Mouse (Mus musculus) spleen, adult 2 months (tissue): ENCODE data around the gene Irx3. TPM values are rescaled to one million over a fixed set of nuclear protein-coding genes. Genes with fewer than 3 reads are reported as not detected.

ENCODE experiments used
- DNase-seq, 2 experiments: peaks; one replicate each; pipeline versions ENCODE4 v3.0.0 to v3.0.0-alpha.2; 2012 to 2021; ENCODE audit warnings: low spot score in 2 of 2, low read depth in 1 of 2
- H3K27ac ChIP-seq: fragments of 200-500 bp; 2 replicates; pipeline ENCODE4 v1.5.1; 2012; ENCODE audit warnings: low read length, inconsistent platforms; ENCODE audit not compliant: insufficient read depth
- H3K27me3 ChIP-seq: fragments of 200-500 bp; 2 replicates; pipeline ENCODE4 v1.6.1; 2012; ENCODE audit warnings: mild to moderate bottlenecking, moderate library complexity, low read length, inconsistent platforms; ENCODE audit not compliant: control insufficient read depth, insufficient read depth
- H3K36me3 ChIP-seq: fragments of 200-500 bp; 2 replicates; pipeline ENCODE4 v1.6.1; 2012; ENCODE audit warnings: mild to moderate bottlenecking, low read length, inconsistent platforms; ENCODE audit not compliant: control insufficient read depth, insufficient read depth
- H3K4me1 ChIP-seq: fragments of 200-500 bp; 2 replicates; pipeline ENCODE4 v1.6.1; 2011; ENCODE audit warnings: inconsistent platforms; ENCODE audit not compliant: control insufficient read depth, insufficient read depth, insufficient read length
- H3K4me3 ChIP-seq: fragments of 200-500 bp; 2 replicates; pipeline ENCODE4 v1.5.1; 2011; ENCODE audit warnings: mild to moderate bottlenecking, inconsistent platforms; ENCODE audit not compliant: insufficient read depth, insufficient read length; ENCODE audit errors: extremely low read depth
- CTCF ChIP-seq: fragments of 200-500 bp; IDR thresholded peaks from 2 replicates; pipeline ENCODE4 v1.5.1; 2011; ENCODE audit warnings: mild to moderate bottlenecking, inconsistent platforms; ENCODE audit not compliant: insufficient read depth, insufficient read length, insufficient replicate concordance; ENCODE audit errors: extremely low read depth
- POLR2A ChIP-seq: fragments of 200-500 bp; IDR thresholded peaks from 2 replicates; pipeline ENCODE4 v1.6.1; 2011; ENCODE audit warnings: low read depth, low read length, inconsistent platforms
- WGBS: fragments of 180-500 bp; shearing (Covaris S2); methylation state at CpG from one replicate; pipeline ENCODE4 v1.1.7; 2018; 5-methylcytosine and 5-hydroxymethylcytosine counted together
- polyA plus RNA-seq: library from polyadenylated mRNA; depleted of rRNA; stranded (reverse); fragments of >200 nt; gene quantifications from 2 replicates; pipeline ENCODE4 v1.2.3, GENCODE M21; 2012

Gene Irx3
- polyA plus RNA-seq, 1 experiment = 0.15 TPM

- H3K4me3 ChIP-seq = no peak overlapping the region
- H3K4me1 ChIP-seq = no peaks in the 10 kb centered on the region; the same call in 1 of the 2 replicates
- no peak overlapping the region for H3K27ac ChIP-seq
- no peak for DNase-seq
- TF ChIP-seq CTCF (no peak), POLR2A (no peak)
- H3K36me3 ChIP-seq = no peaks in the 10 kb centered on the region
- peaks cover 46% of the 10 kb centered on the region for H3K27me3 ChIP-seq
- 10% methylated on average over 29 of the region's 29 CpGs for WGBS
Measured at GRCm38 (mm10) chr8:91802401-91803322, 795 bp upstream of the Irx3 start.

DNA sequence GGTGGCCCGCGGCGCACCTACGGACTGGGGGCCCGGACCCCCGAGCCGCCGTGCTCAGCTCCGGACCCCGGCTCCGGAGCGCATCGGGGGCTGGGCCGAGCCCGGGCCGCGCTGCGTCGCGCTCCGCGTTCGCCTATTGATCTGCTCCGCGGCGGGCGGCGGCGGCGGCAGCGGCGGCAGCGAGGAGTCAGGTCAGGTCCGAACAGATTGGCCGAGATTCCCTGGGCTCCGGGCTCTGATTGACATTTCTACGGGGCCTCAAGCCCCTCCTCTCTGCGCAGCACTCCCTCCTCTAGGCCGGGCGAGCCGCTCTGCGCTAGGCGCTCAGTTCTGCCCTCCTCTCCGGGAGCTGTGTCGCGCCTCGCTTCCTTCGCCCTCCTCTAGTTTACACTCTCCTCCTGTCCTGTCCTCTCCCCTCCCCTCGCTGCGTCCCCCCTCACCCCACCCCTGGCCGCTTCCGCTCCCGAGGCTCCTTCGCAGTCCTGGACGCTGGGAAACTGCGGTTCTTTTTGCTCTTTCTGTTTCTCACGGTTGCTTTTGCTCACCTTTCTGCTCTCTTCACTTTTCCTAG is 541 bp downstream of the Irx3 start:
- WGBS = 2% methylated on average over 50 of the region's 57 CpGs
- DNase-seq = no peak
- no peak for TF ChIP-seq CTCF
- no peak for TF ChIP-seq POLR2A
- no peak overlapping the region for H3K27ac ChIP-seq
- H3K36me3 ChIP-seq = no peaks in the 10 kb centered on the region
- no peaks in the 10 kb centered on the region; the same call in 1 of the 2 replicates for H3K4me1 ChIP-seq
- H3K27me3 ChIP-seq = peaks cover 41% of the 10 kb centered on the region
- peak overlapping the region; percentile 35 for H3K4me3 ChIP-seq

GRCm38 (mm10) chr8:91800523-91801240 is 1.2 kb downstream of the Irx3 start:
- 4% methylated on average over 64 of the region's 64 CpGs for WGBS
- peaks cover 41% of the 10 kb centered on the region for H3K27me3 ChIP-seq
- TF ChIP-seq CTCF = no peak
- TF ChIP-seq POLR2A = no peak
- no peak for DNase-seq
- no peaks in the 10 kb centered on the region for H3K36me3 ChIP-seq
- no peaks in the 10 kb centered on the region; the same call in 1 of the 2 replicates for H3K4me1 ChIP-seq
- H3K4me3 ChIP-seq = no peak overlapping the region; the same call in 1 of the 2 replicates
- no peak overlapping the region for H3K27ac ChIP-seq

DNA sequence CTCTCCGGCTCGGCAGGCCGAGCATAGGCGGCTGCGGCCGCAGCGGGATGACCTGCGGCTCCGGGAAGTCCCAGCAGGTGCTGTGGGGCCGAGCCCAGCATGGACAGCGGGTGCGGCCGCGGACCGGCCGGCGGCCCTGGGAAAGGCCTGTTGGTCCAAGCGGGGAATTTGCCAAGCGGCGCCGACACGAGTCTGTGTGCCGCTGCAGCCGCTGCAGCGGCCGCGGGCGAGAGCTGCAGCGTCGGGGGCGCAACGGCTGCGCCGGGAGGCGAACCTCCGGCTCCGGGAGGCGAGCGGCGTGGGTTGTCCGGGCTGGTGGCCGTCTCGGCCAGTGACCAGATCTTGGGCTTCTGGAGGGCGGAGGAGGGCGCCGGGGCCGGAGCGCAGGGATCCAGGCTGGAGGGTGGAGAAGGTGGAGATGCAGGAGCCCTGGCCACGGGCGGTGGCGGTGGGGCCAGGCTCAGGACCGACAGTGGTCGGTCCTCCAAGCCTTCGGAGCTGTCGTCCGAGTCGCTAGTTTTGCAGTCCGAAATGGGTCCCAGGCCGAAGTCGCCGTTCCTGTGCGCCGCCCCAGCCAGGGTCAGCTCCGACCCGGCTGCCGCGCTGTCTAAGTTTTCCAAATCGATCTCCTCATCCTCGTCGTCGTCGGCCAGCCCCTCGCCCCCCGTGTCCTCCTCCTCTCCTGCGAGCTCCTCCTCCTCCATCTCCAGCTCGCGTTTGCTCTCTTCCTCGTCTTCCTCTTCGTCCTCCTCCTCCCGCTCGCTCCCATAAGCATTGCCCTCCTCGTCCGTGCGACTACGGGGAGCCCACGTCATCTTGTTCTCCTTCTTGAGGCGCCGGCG is 2.0 kb downstream of the Irx3 start:
- no peaks in the 10 kb centered on the region; the same call in 1 of the 2 replicates for H3K4me1 ChIP-seq
- no peaks in the 10 kb centered on the region for H3K36me3 ChIP-seq
- TF ChIP-seq CTCF = no peak
- TF ChIP-seq POLR2A = no peak
- H3K4me3 ChIP-seq = no peak overlapping the region
- 5% methylated on average over 89 of the region's 89 CpGs for WGBS
- no peak for DNase-seq
- H3K27ac ChIP-seq = no peak overlapping the region
- peaks cover 35% of the 10 kb centered on the region for H3K27me3 ChIP-seq

- Histone ChIP-seq H3K27ac (no peak overlapping the region), H3K36me3 (no peaks in the 10 kb centered on the region), H3K4me3 (no peak overlapping the region), H3K4me1 (no peaks in the 10 kb centered on the region; the same call in 1 of the 2 replicates), H3K27me3 (peaks cover 32% of the 10 kb centered on the region)
- 34% methylated on average over 16 of the region's 16 CpGs for WGBS
- DNase-seq = no peak
- TF ChIP-seq POLR2A (no peak), CTCF (no peak)
Measured at GRCm38 (mm10) chr8:91799016-91799581, 2.8 kb downstream of the Irx3 start.
